Mouse (Mus musculus) erythroblast, adult 5-6 weeks (primary cell): Measurements from ENCODE around the gene Crybb2. TPM values are rescaled to one million over a fixed set of nuclear protein-coding genes. Genes with fewer than 3 reads are reported as not detected.

Experiments
- ATAC-seq: replicated peaks from 2 replicates; pipeline ENCODE4 v1.8.0; 2016; ENCODE audit warnings: moderate number of reproducible peaks, mild to moderate bottlenecking, moderate TSS enrichment, inconsistent platforms; ENCODE audit not compliant: poor library complexity, low FRiP score, severe bottlenecking
- total RNA-seq, 2 experiments: library from RNA; stranded (forward) in 1 of 2; stranded (reverse) in 1 of 2; fragments of 150-400 nt in 1 of 2; fragments of 200-764, 138-1000 nt in 1 of 2; gene quantifications; 2 replicates each; pipeline versions ENCODE4 v1.2.3 to v1.2.4; 2015 to 2017; ENCODE audit warnings: low replicate concordance in 2 of 2

Crybb2 gene
- total RNA-seq, 2 experiments from 2014 or later = not detected

GRCm38 (mm10) chr5:113092406-113092805 is 22.5 kb upstream of the Crybb2 start:
- ATAC-seq = no peak

- 0 out of 2 replicates have a peak, but pooled peaks have one; percentile 51 for ATAC-seq
These were observed 21.2 kb upstream of the Crybb2 start for GRCm38 (mm10) chr5:113091162-113091561.

- 0 out of 2 replicates have a peak, but pooled peaks have one; percentile 17 for ATAC-seq
These were observed 20.8 kb upstream of the Crybb2 start for GRCm38 (mm10) chr5:113090750-113091149.

- no peak for ATAC-seq
These were observed 20.3 kb upstream of the Crybb2 start for GRCm38 (mm10) chr5:113090077-113090690.

GRCm38 (mm10) chr5:113087465-113087864 is 17.5 kb upstream of the Crybb2 start:
- ATAC-seq = no peak

GRCm38 (mm10) chr5:113086990-113087389 is 17.1 kb upstream of the Crybb2 start:
- no peak for ATAC-seq

GRCm38 (mm10) chr5:113086439-113086838 is 16.5 kb upstream of the Crybb2 start:
- ATAC-seq = no peak

GRCm38 (mm10) chr5:113085931-113086330 is 16.0 kb upstream of the Crybb2 start:
- no peak for ATAC-seq

- no peak for ATAC-seq
These were observed 14.4 kb upstream of the Crybb2 start for GRCm38 (mm10) chr5:113084309-113084708.

GRCm38 (mm10) chr5:113082356-113083168 is 12.6 kb upstream of the Crybb2 start:
- no peak for ATAC-seq

- ATAC-seq = no peak
These were observed 11.5 kb upstream of the Crybb2 start, which contains the start of gene Crybb3 for GRCm38 (mm10) chr5:113081439-113081838. TSS of gene Crybb3 (minus strand) at chr5:113081584.

- ATAC-seq = no peak
These were observed 11.1 kb upstream of the Crybb2 start for GRCm38 (mm10) chr5:113081020-113081419.

- no peak for ATAC-seq
These were observed 9.9 kb upstream of the Crybb2 start for GRCm38 (mm10) chr5:113079783-113080182.

GRCm38 (mm10) chr5:113078686-113079085 is 8.8 kb upstream of the Crybb2 start:
- ATAC-seq = 0 out of 2 replicates have a peak, but pooled peaks have one; percentile 39

GRCm38 (mm10) chr5:113054308-113054707 is 15.6 kb downstream of the Crybb2 start:
- ATAC-seq = no peak

GRCm38 (mm10) chr5:113050581-113051185 is 19.2 kb downstream of the Crybb2 start:
- ATAC-seq = no peak

- no peak for ATAC-seq
These were observed 20.0 kb downstream of the Crybb2 start for GRCm38 (mm10) chr5:113049876-113050275.

- no peak for ATAC-seq
These were observed 24.2 kb downstream of the Crybb2 start for GRCm38 (mm10) chr5:113045511-113046273.

- no peak for ATAC-seq
These were observed 26.4 kb downstream of the Crybb2 start for GRCm38 (mm10) chr5:113043531-113043930.

- no peak for ATAC-seq
These were observed 28.3 kb downstream of the Crybb2 start for GRCm38 (mm10) chr5:113041567-113042071.
